Mouse (Mus musculus) E14TG2a.4 (cell line): ENCODE results near the gene Tenm2.

Experiments
- CTCF ChIP-seq: conservative IDR thresholded peaks from 2 replicates; pipeline ENCODE4 v1.5.1; 2014; ENCODE audit warnings: low read length
- NANOG ChIP-seq: IDR thresholded peaks from 2 replicates; pipeline ENCODE4 v1.6.1; 2014; ENCODE audit warnings: borderline replicate concordance, low read length, mixed read lengths
- POU5F1 ChIP-seq: IDR thresholded peaks from 2 replicates; pipeline ENCODE4 v1.6.1; 2014; ENCODE audit warnings: low read length, borderline replicate concordance

DNA sequence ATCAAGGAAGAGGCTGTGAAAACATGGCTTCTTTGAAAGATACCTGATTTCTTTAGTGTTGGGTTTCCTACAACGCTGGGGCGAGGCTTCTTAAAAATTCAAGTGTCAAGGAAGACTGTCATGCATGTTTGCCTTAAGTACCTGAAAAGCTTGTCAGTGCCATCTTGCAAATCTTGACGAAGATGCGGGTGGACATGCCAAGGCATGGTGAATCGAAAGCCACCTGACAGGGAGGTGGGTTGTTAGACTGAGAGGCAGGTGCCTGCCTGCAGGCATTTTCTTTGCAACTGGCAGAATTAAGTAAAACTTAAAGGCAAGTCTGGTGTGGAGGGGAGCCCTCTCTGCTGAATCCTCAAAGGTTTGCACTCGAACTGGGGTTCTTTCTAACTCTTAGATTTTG is 949.5 kb downstream of the Tenm2 start:
- no peak for TF ChIP-seq CTCF
- no peak for TF ChIP-seq NANOG
- TF ChIP-seq POU5F1 = no peak
